Mouse (Mus musculus): ENCODE data around the gene Vps13a.
A peak's percentile ranks its signal among the peaks of the same experiment; 100 is the strongest.

GRCm38 (mm10) chr19:16585379-16585778 is 195.4 kb downstream of the Vps13a start:
- TF ChIP-seq USF1 (IDR thresholded peaks at IDR 0.05; ENCODE audit: low read depth, low read length) (peak; percentile 55; the same call in 1 of the 2 replicates), CTCF (IDR thresholded peaks at IDR 0.05 in 2 of 3, conservative IDR thresholded peaks at IDR 0.05 in 1 of 3; ENCODE audit: control insufficient read depth in 1 of 3, insufficient read depth in 1 of 3, low read depth in 2 of 3, low read length in 3 of 3, poor library complexity in 1 of 3, severe bottlenecking in 1 of 3) (peak; percentile 29 to 74 (median 66); a peak in 5 of 6 replicates), EP300 (IDR thresholded peaks at IDR 0.05; ENCODE audit: low read depth in 1 of 2, low read length in 2 of 2) (no peak), GATA1 (IDR thresholded peaks at IDR 0.05; ENCODE audit: low read depth, low read length) (no peak), POLR2A (IDR thresholded peaks at IDR 0.05; ENCODE audit: control insufficient read depth in 1 of 2, insufficient read depth in 1 of 2, low read depth in 1 of 2, low read length in 2 of 2, poor library complexity in 1 of 2) (no peak), CHD2 (IDR thresholded peaks at IDR 0.05; ENCODE audit: low read length) (no peak), USF2 (IDR thresholded peaks at IDR 0.05; ENCODE audit: borderline replicate concordance in 1 of 2, insufficient read depth in 1 of 2, low read depth in 1 of 2, low read length in 2 of 2) (no peak)
